Mouse (Mus musculus): ENCODE results near the gene Rap1gap2.

The Rap1gap2 gene

DNA sequence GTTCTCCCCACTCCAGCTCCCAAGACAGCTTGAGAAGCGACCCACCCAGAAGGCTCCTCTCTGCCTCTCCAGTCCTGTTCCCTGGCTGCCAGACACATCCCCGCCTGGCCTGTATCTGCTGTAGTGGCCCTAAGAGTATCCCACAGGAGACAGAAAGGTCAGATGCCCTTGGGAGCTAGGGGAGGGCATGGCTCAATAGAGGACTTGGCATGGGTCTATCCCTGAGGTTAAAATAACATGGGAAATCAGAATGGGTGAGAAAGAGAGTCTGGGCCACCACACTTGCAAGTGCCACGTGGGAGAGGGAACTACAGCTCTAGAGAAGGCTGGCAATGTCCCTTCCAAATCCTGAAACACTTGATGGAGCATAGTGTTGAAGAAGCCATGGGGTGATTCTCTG lies 152.3 kb downstream of the Rap1gap2 start:
- no peak for DNase-seq (ENCODE audit: low spot score)

GRCm38 (mm10) chr11:74457194-74457593 lies 153.5 kb downstream of the Rap1gap2 start:
- DNase-seq (ENCODE audit: low spot score), result no peak

- DNase-seq (ENCODE audit: low spot score), result no peak
Observed at GRCm38 (mm10) chr11:74448556-74448955, 162.2 kb downstream of the Rap1gap2 start.

- no peak for DNase-seq (ENCODE audit: low spot score)
Observed at GRCm38 (mm10) chr11:74447991-74448403, 162.7 kb downstream of the Rap1gap2 start.

GRCm38 (mm10) chr11:74445591-74445990 lies 165.1 kb downstream of the Rap1gap2 start:
- no peak for DNase-seq (ENCODE audit: low spot score)

GRCm38 (mm10) chr11:74443924-74444256 lies 166.8 kb downstream of the Rap1gap2 start:
- no peak for DNase-seq (ENCODE audit: low spot score)

- DNase-seq (ENCODE audit: low spot score), result no peak
Observed at GRCm38 (mm10) chr11:74443147-74443923, 167.4 kb downstream of the Rap1gap2 start.

GRCm38 (mm10) chr11:74442396-74442795 lies 168.3 kb downstream of the Rap1gap2 start:
- DNase-seq (ENCODE audit: low spot score), result no peak

GRCm38 (mm10) chr11:74440112-74440511 lies 170.6 kb downstream of the Rap1gap2 start:
- DNase-seq (ENCODE audit: low spot score), result no peak

DNA sequence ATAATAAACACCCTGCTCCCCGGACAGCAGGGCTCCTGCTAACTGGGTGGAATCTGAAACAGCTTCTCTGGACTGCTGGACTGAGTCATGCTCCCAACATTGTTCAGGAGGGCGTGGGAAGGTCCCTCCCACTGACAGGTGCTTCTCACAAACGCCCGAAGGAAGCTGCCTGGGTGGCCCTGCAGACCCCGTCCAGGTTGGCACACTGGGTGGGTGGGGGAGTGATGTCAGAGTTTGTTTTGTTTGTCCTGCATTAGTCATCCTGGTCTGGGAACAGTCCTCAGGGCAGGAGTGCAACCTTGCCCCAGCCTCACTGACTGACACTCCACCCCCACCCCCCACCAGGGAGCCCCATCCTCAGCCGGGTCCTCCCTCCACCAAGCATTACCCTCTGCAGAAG lies 171.5 kb downstream of the Rap1gap2 start:
- no peak for DNase-seq (ENCODE audit: low spot score)

DNA sequence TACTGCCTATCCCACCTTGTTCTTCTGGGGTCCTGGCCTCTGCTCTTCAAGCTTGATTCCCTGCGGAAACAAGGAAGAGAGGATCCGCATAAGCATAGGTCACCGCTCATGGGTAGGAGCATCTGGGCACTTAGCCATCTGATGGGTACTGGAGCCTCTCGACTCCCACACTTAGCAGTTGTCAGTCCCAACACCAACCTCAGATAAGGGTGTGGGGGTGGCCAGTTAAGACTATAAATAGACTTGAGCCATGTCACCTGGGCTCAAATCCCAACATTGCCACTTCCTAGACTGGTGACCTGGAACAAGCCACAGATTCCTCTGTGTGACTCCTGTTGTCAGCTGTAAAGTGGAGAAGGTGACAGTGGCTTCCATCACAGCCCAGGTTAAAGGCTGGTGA lies 172.5 kb downstream of the Rap1gap2 start:
- no peak for DNase-seq (ENCODE audit: low spot score)

GRCm38 (mm10) chr11:74435366-74435765 lies 175.3 kb downstream of the Rap1gap2 start:
- no peak for DNase-seq (ENCODE audit: low spot score)

- DNase-seq (ENCODE audit: low spot score), result no peak
Observed at GRCm38 (mm10) chr11:74433000-74433399, 177.7 kb downstream of the Rap1gap2 start.

DNA sequence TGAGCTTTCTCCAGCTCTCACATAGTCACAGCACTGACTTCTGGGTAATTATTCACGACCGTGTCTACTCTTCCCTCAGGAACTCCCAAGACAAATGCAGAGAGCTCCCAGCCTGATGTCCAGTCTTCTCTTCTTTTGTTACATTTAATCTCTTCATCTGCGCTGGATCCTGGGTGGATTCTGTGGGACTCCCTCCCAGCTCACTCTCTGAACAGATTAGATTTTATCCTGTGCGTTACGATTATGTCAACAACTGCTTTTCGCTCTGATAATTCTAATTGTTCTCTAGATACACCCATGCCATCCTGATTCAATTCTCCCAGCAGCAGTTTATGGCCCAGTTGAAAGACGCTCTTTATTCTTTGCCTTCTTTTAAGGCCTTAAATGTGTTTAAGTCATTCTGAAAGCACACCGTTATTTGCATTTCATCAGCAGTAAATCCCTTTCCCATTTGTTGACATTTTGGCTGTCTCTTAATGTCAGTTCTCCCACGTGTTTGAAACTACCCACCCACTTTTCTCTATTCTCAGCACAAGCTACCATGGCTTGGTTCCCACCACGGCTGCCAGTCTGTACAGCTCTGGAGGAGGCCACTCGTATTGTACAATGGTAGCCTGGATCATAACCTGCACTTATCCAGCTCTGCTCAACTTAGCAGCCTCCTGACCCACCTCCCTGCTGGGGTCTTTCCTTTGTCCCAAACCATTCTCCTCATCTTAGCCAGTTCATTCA lies 180.8 kb downstream of the Rap1gap2 start:
- no peak for DNase-seq (ENCODE audit: low spot score)

- no peak for DNase-seq (ENCODE audit: low spot score)
Observed at GRCm38 (mm10) chr11:74426306-74426705, 184.4 kb downstream of the Rap1gap2 start.

DNA sequence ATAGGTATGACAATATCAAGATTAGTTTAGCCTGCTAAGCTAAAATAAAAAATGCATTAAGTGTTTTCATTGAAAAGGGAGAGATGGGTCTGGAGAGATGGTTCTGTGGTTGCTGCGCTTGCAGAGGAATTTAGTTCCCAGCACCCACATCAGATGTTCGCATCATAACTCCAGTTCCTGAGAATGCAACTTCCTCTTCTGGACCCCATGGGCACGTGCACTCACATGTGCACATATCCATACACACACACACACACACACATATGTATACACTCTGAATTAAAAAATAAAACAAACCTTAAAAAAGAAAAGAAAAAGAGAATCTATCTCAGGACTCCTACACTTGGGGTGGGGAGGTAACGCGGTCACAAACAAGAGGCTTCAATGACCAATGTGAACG lies 188.7 kb downstream of the Rap1gap2 start:
- no peak for DNase-seq (ENCODE audit: low spot score)

GRCm38 (mm10) chr11:74421151-74421550 lies 189.6 kb downstream of the Rap1gap2 start:
- no peak for DNase-seq (ENCODE audit: low spot score)

GRCm38 (mm10) chr11:74419601-74420000 lies 191.1 kb downstream of the Rap1gap2 start:
- DNase-seq (ENCODE audit: low spot score), result no peak

GRCm38 (mm10) chr11:74415736-74416135 lies 195.0 kb downstream of the Rap1gap2 start:
- no peak for DNase-seq (ENCODE audit: low spot score)

DNA sequence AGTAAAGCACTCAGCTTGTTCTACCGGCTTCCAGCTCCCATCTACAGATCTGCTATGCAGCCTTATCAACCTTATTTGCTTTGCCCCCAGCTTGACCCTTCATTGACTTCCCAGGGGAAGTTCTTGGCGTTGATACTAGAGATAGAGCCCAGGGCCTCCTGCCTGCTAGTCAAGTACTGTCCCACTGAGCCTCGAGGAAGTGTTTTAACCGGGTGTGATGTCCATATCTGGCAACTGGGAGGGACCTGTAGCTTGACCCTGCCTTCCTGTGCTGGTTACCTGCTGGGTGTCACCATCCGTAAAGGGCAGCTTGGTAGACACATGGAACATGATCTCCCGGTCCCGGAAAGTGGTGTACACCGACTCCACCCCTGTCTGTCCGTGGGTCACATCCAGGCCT lies 196.6 kb downstream of the Rap1gap2 start:
- no peak for DNase-seq (ENCODE audit: low spot score)

DNA sequence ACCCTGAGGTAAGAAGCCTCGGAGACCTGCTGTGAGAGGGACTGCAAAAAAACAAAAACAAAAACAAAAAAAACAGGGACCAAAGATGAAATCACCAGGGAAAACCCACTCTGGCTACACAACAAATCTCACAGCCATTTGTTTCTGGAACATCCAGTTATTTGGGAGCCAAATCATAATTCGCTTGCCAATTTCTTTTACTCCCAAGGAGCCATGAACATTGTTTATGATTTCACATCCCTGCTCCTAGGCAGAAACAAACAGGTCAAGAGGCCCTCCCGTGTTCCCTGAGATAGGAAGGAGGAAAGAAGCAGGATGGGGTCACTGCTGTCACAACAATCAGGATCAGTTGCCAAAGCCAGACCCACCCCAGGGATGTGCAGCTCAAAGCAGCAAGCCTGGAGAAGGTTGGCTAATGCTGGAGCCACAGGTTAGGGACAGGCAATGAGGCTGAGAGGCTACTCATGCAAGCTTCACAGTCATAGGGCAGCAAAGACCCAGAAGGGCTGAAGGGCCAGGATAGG lies 197.2 kb downstream of the Rap1gap2 start:
- no peak for DNase-seq (ENCODE audit: low spot score)

DNA sequence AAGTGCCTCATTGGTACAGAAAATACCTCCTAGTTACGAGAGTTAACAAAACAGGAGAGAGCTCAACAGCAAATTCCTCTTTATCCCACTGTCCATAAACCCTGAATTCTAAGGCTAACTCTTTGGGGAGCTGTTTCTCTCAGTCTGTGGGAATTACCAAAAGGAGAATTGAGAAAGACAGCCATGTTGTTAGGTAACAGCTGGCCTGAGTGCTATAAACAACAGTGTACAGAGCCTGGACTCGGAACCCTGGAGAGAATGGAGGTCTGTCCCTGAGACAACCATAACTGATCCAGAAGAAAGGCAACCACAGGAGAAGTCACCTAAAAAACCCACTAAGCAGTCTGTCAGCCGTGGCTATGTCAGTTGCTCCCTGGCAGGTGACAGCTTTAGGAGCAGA lies 198.3 kb downstream of the Rap1gap2 start:
- no peak for DNase-seq (ENCODE audit: low spot score)

DNA sequence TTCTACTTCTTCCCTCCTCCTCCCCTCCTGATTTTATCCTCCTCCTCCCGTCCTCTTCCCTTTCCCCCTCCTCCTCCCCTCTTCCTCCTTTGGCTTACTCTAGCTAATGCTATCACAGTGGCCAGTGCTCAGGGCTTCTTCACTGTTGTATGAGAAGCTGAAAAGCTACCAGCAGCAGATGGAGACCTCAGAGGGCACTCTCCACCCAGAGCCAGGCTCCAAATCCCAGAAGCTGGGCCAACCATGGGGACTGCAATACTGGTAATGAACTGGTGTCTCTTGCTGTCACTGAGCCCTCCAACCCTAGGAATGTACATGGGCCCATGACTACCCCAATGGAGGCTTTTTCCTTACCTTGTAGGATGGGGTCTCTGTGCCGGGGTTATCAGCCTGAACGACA lies 198.8 kb downstream of the Rap1gap2 start:
- DNase-seq (ENCODE audit: low spot score), result no peak

Data from layer of hippocampus, adult 9-10 months (tissue).